Mouse (Mus musculus): ENCODE results near the gene Tmc7.
A peak's percentile ranks its signal among the peaks of the same experiment; 100 is the strongest.

Gene Tmc7

DNA sequence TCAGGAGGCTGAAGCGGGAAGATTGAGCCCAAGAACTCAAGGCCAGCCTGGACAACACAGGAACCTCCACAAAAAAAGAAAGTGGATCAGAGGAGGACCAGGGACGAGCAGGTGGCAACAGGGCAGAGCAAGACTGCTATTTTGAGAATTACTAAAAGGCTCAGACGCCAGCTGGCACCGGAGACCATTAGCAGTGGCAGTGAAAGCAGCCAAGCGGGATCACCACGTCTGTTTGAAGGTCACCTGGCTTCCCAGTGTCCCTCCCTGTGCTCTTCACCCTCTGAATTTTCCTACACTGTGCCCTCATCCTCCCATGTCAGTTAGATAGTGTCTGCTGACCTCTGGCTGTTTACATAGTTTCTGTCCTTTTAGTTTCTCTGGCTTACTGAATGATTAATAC is 1.3 kb upstream of the Tmc7 start:
- DNase-seq (ENCODE audit: low spot score in 2 of 2), result no peak

DNA sequence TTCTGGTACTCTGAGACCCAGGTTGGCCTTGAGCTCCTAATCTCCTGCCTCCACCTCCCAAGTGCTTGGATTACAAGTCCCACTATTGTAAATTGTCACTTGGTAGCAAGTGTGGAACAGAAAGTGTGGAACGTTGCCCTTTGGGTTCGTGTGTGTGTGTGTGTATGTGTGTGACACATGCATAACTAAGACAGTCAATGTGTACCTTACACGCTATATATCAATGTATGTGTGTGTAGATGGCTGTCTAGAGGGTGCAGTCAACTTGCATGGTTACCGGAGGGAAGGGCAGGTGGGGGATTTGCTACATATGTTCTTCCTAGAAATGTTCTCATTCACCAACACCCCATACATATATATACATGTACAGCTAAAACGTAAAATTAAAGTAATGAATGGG is 390 bp upstream of the Tmc7 start:
- DNase-seq (ENCODE audit: low spot score in 2 of 2), result no peak

DNA sequence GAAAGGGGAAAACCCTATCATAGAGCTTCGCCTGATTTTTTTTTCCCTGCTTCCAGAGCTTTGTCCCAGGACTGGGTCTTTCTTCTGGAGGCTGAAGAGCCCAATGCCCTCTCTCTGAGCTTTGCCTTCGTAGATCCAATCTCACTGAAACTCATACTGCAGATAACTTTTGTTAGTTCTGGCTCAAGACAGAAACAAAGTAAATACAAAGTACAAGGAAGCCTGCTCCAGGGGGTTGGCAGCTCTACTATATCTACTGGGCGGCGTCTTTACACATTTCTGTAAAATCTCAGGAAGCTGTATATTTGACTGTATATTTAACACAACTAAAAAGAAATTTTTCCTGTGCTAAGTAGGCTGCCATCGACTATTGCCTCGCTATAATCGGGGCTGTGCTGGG is 715 bp downstream of the Tmc7 start:
- no peak for DNase-seq (ENCODE audit: low spot score in 2 of 2)

DNA sequence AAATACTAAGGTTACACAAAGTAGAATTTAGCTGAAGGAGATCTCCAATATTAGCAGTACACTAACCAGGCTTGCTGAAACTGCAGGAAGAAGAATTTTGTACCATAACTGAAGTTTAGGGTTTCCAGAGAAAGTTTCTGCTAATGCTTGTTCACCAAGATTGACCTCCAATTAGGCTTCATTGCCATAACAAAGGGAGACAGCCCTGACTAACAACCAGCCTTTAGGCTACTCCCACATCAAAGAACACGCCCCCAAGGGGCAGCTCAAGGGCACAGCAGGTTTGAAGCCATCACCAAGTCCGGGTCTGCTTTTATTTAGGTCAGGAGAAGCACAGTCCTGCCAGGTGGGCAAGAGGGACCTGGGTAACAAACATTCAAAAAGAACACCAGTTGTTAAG is 4.6 kb downstream of the Tmc7 start:
- DNase-seq (ENCODE audit: low spot score in 2 of 2), result no peak

DNA sequence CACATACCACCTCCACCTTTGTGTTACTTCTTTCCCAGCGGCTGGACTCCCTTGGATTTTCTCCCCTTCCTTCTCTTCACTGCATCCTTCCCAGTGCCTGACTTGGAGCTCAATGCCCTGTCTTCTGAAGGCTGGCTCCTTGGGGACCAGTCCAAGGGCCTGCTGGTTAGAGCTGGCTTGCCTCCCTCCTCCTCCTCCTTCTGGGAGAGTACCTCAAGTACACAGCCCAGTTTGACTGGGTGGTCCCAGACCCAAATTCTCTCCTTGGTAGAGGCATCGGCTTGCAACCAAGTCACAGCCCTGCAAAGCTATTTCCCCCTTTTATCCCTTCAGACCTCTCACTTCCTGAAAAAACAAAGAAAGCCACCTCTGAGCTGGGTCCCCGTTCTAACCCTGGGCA is 6.3 kb downstream of the Tmc7 start:
- DNase-seq (ENCODE audit: low spot score in 2 of 2), result no peak

DNA sequence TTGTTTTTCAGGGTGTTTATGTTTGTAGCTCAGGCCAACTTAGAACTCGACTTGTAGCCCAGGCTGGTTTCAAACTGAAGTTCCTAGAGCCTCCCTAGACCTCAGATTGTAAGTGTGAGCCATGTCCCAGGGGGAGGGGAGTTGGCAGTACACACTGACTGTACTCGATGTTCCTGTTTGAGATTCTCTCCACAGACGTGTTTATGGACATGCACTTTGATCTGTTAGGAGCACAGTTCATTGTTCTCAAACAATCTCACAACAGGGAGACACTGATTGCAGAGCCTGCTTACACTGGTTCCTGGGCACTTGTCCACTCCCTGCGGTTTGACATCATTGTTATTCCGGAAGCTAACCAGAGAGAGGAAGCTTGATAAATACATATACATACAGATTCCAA is 12.5 kb downstream of the Tmc7 start:
- DNase-seq (ENCODE audit: low spot score in 2 of 2), result no peak

DNA sequence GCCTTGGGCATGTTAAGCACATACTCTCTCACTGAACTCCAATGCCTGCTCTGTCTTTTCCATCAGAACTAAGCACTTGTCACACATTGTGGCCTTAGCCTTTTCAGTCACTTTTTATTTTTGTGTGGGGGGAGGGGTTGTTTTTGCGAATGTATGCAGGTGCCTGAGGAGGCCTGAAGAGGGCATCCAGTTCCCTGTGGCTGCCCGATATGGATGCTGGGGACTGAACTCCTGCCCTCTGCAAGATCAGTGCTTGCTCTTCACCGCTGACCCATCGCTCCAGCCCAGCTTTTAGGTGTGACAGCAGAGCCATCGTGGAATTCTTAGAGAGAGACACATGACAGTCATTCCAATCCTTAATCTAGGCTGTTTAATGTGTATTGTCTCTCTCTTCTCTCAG is 13.2 kb downstream of the Tmc7 start:
- DNase-seq (ENCODE audit: low spot score in 2 of 2), result no peak

DNA sequence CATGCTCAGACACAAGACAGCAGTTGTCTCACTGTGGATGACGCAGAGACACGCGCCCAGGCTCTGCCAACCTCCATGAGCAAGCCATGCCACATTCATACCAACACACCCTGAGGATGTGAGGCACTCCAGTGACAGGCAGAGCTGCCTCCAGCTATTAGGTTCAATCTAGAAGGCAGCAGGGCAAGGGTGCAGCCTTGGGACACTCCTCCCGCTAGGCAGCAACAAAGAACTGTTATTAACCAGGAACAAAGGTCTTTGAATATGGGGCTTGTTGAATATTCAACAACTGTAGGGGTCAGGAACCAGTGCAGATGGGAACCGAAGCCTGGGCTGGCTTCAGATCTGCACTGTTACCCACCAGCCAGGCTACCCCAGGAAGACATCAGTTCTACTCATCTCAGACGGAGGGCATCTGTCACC is 15.4 kb downstream of the Tmc7 start:
- no peak for DNase-seq (ENCODE audit: low spot score in 2 of 2)

DNA sequence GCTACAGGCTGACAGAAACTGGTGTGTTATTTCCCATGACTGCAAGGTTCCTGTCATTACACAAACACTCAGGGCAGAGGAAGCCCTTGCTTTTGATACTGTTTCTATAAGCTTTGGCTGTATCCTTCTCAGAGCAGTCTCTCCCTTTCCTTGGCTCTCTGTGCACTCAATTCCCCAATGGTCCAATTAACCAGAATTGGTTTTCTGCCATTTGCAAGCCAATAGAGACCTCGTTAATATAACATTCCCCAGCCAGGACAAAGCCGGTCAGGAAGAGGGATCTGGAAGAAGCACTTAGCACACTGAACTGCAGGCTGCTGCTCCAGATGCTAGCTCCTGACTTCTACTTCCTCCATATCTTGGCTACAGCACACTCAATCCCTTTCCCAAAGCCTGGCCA is 30.2 kb downstream of the Tmc7 start:
- no peak for DNase-seq (ENCODE audit: low spot score in 2 of 2)

DNA sequence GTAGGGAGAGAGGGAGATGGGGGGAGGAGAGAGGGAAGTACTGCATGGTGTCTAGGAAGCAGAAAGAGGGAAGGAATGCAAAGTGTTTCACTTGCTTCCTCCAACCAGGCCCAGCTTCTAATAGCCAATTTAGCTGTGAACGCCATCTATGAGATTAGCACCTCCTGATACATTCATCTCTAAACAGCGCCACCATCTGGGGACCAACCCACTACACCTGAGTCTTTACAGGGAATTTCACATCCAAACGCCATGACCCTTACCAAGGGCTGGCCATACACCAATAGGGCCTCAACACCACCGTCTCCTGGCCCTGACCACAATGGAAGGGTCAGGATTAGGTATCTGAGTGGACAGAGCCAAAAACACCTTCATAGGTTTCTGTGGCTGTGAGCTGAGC is 30.7 kb downstream of the Tmc7 start:
- no peak for DNase-seq (ENCODE audit: low spot score in 2 of 2)

DNA sequence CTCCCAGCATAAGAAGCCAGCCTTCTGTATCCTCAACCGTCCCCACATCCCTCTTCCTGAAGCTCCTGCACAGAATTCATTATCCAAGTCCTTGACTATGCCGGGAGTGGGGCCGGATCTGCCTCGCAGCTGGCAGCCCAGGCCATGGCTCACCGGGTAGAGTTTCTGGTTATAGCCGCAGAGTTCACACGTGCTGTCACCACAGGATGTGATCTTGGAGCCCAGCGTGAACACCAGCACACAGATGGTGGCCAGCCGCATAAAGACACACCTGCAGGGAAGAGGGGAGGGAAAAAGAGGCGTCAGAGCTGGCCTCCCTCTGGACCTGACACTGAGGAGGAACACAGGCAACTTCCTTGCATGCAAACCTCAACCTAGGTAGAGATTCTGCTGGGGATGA is 37.1 kb downstream of the Tmc7 start:
- DNase-seq (ENCODE audit: low spot score in 2 of 2), result no peak

DNA sequence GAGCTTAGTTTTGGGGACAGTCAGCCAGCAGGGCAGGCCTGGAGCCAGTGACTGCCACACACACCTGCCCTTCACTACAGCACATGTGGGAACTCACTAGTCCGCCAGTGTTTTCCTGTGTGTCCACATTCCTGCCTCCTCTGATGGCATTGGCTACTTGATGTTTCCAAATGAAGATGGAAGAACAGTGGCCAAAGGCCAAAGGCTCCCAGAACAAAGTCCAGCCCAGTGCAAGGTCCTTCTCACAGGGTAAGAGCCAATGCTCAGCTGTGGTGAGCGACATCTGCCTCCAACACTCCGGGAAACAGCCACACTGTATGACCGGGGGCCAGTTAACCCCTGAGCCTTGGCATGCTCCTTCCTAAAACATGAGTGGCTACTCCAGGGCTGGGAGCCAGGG is 40.4 kb downstream of the Tmc7 start:
- DNase-seq (ENCODE audit: low spot score in 2 of 2), result no peak

DNA sequence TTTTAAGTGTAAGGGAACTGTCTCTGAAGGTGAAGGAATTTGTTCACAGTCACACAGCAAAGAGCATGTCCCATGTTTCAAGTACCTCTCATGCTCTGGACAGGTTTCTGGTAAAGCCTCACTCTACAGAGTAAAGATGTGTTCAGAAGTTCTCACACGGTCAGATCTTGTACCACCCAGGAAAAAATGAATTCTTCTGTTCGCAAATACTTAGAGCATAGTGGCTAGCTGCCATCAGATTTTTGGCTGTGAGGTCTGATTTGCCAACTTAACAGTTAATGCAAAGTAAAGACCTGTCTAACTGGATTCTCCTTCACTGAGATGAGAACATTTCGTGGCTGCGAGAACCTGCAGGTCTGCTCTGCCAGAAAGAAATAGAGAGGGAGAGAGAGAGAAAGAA is 49.5 kb downstream of the Tmc7 start:
- DNase-seq (ENCODE audit: low spot score in 2 of 2), result no peak

DNA sequence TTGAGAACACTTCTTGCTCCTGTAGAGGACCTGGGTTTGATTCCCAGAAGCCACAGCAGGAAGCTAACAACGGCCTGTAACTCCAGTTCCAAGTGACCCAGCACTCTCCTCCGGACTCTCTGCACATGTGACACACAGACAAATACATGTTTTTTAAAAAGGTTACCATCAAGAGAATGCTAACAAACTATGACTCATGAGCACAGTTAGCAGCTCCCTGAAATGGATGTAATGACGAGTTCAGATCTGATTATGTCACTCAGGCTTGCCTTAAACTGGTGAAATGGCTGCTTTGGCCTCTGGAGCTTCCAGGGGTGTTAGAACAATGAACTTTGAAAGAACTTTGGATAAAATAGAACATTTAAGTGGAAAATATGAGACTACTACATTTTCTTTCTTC is 50.2 kb downstream of the Tmc7 start:
- DNase-seq (ENCODE audit: low spot score in 2 of 2), result no peak

DNA sequence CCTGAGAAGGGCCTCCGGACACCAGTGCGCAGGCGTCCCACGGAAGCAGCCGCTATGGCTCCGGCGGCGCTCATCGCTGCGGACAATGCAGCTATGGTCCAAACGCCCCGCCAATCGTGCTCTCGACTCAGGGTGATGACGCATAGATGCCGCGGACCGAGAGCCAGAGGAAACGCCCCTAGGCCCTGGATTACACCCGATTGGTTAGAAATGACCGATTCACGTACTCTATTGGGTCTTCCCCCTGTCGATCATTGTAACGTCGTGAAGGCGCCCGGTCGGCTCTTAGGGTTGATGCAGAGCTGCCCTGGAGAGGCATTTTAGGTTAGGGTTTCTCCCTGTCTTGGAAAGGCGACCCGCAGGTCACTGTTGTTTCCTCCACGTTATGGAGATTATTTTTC is 51.4 kb downstream of the Tmc7 start, which contains the start of gene Coq7:
TSS of gene Coq7 (minus strand) at position 179 of the 401 bp plus-strand sequence.
- peak; percentile 92 to 95 for DNase-seq (ENCODE audit: low spot score in 2 of 2)

DNA sequence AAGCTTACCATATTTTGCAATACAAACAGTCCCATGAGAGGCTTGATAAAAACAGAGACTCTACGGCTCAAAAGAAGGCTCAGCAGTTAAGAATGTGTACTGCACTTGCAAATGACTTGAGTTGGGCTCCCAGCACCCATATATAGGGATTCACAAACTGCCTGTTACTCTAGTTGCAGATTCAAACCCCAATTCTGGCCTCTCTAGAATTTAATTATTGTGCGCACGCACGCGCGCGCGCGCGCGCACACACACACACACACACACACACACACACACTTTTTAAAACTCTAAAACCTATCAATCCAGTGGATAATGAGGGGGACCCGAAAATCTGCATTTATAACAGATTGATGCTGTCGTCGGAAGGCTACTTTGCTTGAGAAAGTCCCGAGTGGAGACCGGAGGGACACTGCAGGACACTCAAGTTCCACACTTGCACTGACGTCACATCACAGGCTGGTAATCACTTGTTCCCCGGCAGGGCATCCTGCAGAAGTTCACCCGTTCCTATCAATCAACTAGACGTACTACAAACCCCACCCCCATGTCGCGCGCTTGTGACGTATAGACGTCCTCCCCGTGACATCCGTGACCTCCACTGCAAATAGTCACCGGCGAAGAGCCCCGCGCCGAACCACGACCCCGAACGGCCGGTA is 51.9 kb downstream of the Tmc7 start:
- DNase-seq (ENCODE audit: low spot score in 2 of 2), result peak in 1 of 2 experiments; percentile 99

DNA sequence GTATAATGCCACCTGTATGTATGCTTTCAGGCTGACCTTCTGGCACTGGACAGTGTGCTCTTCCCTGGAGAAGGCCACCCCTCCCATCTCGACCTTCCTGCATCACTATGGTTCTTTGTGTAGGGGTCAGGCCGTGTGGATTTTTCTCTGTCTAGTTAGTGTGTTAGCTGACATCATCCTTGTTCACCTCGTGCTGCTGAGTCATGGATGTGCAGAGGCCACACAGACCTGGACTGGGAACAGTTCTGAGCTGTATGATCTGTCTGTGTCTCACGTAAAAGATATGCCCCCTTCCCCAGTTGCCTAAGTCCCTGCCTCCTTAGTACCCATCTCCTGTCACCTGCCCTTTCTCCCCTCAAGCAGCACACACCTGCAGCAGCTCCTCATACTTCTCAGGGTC is 57.6 kb downstream of the Tmc7 start:
- DNase-seq (ENCODE audit: low spot score in 2 of 2), result no peak

DNA sequence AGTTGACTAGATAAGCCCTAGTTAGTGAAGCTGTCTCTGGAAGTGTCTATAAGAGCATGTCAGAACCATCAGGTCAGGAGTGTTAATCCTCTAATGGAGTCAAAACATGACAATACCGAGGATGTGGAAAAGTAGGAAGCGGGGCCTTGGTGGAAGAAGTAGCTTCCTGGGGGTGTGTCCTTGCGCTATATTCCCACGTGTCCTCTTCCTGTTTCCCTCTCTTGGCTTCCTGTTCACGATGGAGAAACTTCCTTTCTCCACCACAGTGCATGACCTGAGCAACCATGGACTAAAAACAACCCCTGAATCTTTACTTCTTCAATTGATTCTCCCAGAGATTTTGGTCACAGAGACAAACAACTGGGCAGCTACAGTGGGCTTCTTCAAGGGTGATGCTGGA is 62.5 kb downstream of the Tmc7 start:
- no peak for DNase-seq (ENCODE audit: low spot score in 2 of 2)

DNA sequence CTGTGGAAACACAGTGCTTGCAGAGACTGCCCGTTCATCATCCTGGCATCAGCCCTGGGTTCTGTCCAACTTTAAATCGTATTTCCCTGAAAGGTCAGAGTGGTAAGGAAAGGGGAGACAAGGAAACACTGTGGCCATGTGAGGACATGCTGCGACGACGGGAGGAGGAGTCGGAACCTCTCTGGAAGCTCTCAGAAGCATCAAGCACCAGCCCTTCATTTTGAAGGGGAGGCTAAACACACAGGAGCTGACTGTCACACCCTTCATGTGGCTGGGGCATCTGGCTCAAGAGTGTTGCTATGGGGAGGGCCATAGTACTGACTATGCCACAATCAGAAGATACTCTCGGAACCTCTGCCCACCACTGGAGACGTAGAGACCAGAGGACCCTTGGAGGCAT is 64.9 kb downstream of the Tmc7 start:
- no peak for DNase-seq (ENCODE audit: low spot score in 2 of 2)

DNA sequence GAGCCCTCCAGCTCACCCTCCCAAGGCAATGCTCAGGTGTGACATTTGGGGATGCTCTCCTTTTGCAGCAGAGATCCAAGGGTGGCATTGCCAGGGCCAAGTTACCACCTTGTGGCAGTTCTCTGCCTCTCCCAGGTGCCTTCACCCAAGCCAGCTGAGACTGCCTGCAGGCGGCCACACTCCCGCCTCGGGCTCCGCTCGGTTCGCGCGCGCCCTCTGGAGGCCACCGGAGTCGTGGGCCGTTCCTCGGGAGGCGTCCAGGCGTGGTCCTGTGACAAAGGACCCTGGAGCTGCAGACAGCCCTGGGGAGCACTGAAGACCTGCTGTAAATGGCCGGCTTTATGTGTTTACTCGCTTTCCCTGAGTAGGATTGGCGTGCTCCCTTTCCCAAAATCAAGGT is 65.8 kb downstream of the Tmc7 start:
- DNase-seq (ENCODE audit: low spot score in 2 of 2), result peak; percentile 55 to 84

DNA sequence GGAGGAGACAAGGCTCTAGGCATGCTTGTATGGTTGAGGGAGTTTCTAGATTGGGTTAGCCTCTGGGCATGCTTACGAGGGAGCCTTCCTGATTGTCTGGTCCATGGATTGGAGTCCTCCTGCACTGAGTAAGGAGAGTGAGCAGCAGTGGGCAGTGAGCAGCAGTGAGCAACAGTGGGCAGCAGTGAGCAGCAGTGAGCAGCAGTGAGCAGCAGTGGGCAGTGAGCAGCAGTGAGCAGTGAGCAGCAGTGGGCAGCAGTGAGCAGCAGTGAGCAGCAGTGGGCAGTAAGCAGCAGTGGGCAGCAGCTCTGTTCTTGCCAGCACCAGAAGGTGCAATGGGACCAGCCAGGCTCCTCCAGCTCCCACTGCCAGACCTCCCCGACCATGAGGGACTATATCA is 66.7 kb downstream of the Tmc7 start:
- no peak for DNase-seq (ENCODE audit: low spot score in 2 of 2)

DNA sequence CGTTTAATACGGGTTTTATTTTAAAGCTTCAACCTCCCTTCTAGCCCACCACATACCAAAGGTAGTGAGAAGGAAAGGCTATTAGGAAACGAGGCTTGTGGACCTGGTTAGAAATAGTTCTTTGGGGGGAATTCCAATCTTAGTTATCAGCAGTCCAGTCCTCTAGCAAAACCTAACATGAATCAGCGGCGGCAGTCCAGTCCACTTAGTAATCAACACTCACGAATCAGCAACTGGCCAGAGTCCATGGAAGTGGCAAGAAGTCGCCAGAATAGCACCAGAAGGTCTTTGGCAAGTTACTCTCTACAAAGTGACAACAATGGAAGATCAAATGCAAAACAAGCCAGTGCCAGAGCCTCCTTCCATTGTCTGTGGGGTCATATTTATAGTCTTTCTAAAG is 76.0 kb downstream of the Tmc7 start:
- DNase-seq (ENCODE audit: low spot score in 2 of 2), result no peak

DNA sequence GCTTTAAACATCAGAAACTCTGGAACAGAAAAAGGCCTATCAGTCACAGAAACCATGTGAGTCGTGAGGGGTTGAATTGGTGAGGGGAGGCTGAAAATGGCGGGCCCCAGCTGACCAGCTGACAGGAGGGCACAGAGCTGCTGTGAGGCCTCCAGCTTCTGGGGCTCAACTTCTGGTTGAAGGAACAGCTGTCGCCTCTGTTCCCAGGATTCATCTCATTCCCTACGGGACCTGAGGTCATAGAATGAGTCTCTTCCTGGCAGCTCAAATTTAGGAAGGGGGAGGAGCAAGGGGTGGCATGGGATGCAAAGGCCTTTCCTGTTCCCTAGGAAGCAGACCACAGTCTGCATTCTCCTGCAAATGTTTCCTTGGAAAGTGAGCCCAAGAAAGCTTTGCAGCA is 80.7 kb downstream of the Tmc7 start:
- no peak for DNase-seq (ENCODE audit: low spot score in 2 of 2)

DNA sequence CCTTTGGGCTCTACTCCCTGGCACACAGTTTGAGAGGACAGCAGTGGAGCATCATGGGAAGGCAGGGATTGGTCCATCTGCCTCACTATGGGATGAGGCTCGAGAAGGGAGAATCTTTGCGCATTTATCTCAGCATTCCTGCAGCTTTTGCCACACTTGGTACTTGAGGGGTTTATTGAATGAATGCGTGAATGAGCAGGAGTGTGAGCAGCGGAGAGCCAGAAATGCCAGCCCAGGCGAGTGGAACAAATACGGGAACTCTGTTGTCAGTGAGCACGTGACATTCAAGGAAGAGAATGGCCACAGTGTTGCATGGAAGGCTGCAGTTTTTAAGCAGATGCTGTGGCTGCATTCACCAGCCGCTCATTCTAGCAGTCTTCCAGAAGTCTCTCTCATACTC is 82.2 kb downstream of the Tmc7 start:
- no peak for DNase-seq (ENCODE audit: low spot score in 2 of 2)
